Mouse (Mus musculus): ENCODE results near the gene Npffr2. TPM values are rescaled to one million over a fixed set of nuclear protein-coding genes. Genes with fewer than 3 reads are reported as not detected.

Gene Npffr2
- polyA plus RNA-seq (2012; ENCODE audit: low replicate concordance), result not detected in 2 replicates

GRCm38 (mm10) chr5:89526878-89527578 is at the start of gene Npffr2:
Gene Npffr2, plus strand, starts transcription at chr5:89527429.

Other genes starting within 250 kb of the Npffr2 start
- not detected in 2 replicates for gene Gc, start 69.5 kb upstream of the Npffr2 start, polyA plus RNA-seq (2012; ENCODE audit: low replicate concordance)